Mouse (Mus musculus): ENCODE data around the gene Pfdn6.

GRCm38 (mm10) chr17:33940206-33940805 is at the start of gene Pfdn6, which contains the start of gene Wdr46:
- no peak for TF ChIP-seq CTCF (IDR thresholded peaks at IDR 0.05; ENCODE audit: extremely low read depth, insufficient read length, insufficient replicate concordance, low read depth, low read length)
- TF ChIP-seq POLR2A (IDR thresholded peaks at IDR 0.05; ENCODE audit: low read depth, low read length): no peak

Measured in small intestine, adult 2 months (tissue).